Mouse (Mus musculus): Measurements from ENCODE around the gene Dact1.
A peak's percentile ranks its signal among the peaks of the same experiment; 100 is the strongest.

Dact1 gene

GRCm38 (mm10) chr12:71337896-71338463, 28.3 kb downstream of the Dact1 start:
- no peak for DNase-seq (ENCODE audit: low spot score in 2 of 2)

- no peak for DNase-seq (ENCODE audit: low spot score in 2 of 2)
Measured at GRCm38 (mm10) chr12:71339142-71339848, 29.6 kb downstream of the Dact1 start.

DNA sequence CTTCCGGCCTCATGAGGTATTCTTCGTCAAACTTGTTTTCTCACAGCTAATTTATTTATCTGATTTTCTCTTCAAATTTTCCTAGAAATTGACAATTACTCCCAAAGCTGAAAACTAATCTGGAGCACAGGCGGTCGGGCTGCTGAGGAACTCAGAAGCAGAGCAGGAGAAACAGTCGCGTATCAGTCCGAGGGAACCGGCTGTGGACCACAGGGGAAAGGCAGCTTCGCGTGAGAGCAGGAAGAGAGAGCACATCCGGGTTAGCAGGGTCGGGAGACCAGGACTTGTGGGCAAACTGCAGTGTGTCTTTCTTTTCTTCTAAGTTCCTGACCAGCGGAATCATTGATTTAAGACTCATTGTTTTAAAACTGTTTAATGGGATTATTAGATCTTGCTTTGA, 32.7 kb downstream of the Dact1 start:
- peak in 1 of 2 experiments; percentile 15 for DNase-seq (ENCODE audit: low spot score in 2 of 2)

GRCm38 (mm10) chr12:71345471-71345870, 35.8 kb downstream of the Dact1 start:
- DNase-seq (ENCODE audit: low spot score in 2 of 2): no peak

- no peak for DNase-seq (ENCODE audit: low spot score in 2 of 2)
Measured at GRCm38 (mm10) chr12:71346071-71346470, 36.4 kb downstream of the Dact1 start.

GRCm38 (mm10) chr12:71348401-71348896, 38.8 kb downstream of the Dact1 start:
- no peak for DNase-seq (ENCODE audit: low spot score in 2 of 2)

DNA sequence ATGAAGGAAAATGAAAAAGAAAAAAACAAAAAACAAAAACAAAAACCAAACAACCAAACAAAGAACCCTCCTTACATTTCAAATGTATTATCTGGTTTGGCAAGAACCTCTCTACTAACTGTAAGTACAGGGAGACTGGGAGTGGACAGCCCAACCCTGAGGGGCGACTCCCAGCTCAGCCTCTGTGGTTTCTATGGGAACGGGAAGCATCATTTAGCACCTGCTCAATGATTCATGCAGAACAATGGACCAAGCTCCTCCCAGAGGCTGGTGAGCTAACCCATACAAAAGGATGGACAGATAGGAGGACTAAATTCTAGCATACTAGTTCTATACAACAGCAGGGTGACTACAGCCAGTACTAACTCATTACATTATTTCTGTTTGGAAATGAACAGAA, 40.4 kb downstream of the Dact1 start:
- DNase-seq (ENCODE audit: low spot score in 2 of 2): no peak

DNA sequence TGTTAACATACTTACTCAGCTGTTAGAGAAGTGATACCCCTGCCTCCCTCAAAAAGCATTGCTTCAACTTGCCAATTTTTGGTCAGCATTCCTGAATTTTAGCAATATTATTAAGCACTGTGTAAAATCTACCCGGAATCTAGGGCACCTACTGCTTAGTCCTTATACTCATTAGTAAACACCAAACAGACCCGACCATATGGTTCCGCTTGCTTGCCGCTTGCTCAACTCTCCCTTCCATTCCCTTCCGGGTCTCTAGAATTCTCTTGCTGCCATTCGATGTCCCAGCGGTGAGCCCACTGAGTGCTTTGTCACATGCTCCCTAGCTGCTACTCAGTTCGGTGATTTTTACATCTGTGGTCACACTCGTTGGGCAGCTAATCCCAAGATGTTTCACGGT, 45.0 kb downstream of the Dact1 start:
- no peak for DNase-seq (ENCODE audit: low spot score in 2 of 2)

GRCm38 (mm10) chr12:71355092-71355491, 45.4 kb downstream of the Dact1 start:
- no peak for DNase-seq (ENCODE audit: low spot score in 2 of 2)

- no peak for DNase-seq (ENCODE audit: low spot score in 2 of 2)
Measured at GRCm38 (mm10) chr12:71361616-71362015, 51.9 kb downstream of the Dact1 start.

DNA sequence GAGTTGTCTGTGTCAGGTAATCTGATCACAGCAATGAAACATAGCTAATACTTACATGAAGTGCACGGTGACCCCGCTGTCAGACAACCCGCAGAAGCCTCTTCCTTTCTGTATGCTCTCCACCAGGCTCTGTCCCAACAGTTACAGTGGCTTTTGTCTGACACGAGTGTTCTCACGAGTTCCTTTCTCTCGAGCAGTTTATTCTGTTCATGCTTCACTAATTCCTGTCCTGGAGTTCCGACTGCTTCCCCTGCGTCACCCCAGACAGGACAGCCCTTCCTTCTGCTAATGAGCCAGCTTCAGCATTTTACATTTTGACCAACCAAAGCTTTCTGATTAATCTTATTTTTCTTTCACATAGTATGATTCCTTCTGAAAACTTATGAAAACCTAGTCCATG, 52.7 kb downstream of the Dact1 start:
- DNase-seq (ENCODE audit: low spot score in 2 of 2): no peak

DNA sequence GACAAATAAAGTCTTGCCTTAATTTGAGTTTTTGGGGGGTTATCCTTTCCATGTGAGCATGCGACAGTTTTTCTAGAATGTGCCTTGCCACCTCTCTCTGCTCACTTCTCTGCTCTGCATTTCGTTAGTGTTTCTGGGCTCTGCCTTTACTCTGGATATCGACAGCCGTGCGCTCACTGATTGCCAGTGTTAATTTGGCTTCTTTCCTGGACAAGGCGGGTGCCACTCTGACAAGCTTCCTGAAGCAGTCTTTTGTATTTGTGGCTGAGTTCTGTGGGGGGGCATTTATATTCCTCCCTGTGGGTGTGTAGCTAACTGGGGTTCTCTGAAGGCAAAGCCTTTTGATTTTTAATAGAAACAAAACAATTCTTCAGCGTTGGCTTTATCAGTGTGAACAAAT, 54.4 kb downstream of the Dact1 start:
- no peak for DNase-seq (ENCODE audit: low spot score in 2 of 2)

DNA sequence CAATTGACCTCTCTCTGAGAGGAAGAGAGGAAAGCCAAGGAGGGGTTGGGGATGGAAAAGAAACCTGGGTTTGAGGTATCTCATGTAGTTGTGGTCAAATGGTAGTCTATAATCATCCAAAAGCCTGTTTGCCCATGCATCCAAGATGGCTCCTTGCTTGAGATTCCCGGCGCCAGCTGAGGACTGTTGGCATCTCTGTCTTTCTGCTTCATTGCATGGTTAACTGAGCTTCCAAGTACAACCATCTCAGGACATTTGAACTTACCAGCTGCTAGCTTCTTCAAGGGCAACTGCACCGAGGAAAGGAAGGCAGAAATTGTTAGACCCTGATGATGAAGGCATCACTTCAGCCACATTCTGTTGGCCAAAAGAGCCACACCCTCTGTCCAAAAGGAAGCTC, 54.8 kb downstream of the Dact1 start:
- DNase-seq (ENCODE audit: low spot score in 2 of 2): no peak

GRCm38 (mm10) chr12:71365208-71365607, 55.5 kb downstream of the Dact1 start:
- no peak for DNase-seq (ENCODE audit: low spot score in 2 of 2)

GRCm38 (mm10) chr12:71366175-71366574, 56.5 kb downstream of the Dact1 start:
- peak in 1 of 2 experiments; percentile 18 for DNase-seq (ENCODE audit: low spot score in 2 of 2)

- DNase-seq (ENCODE audit: low spot score in 2 of 2): no peak
Measured at GRCm38 (mm10) chr12:71368631-71369030, 58.9 kb downstream of the Dact1 start.

All from frontal cortex, postnatal 10 days (tissue).